Mouse (Mus musculus) liver, adult 2 months (tissue): ENCODE results near the gene Alpk3.

Source experiments
- CTCF ChIP-seq: fragments of 200-500 bp; IDR thresholded peaks from 2 replicates; pipeline ENCODE4 v1.5.1; 2011; ENCODE audit warnings: low read depth, low read length, control low read depth
- POLR2A ChIP-seq: fragments of 200-500 bp; IDR thresholded peaks from 2 replicates; pipeline ENCODE4 v1.6.1; 2011; ENCODE audit warnings: low read length, control low read depth; ENCODE audit not compliant: insufficient read depth; ENCODE audit errors: extremely low read depth

DNA sequence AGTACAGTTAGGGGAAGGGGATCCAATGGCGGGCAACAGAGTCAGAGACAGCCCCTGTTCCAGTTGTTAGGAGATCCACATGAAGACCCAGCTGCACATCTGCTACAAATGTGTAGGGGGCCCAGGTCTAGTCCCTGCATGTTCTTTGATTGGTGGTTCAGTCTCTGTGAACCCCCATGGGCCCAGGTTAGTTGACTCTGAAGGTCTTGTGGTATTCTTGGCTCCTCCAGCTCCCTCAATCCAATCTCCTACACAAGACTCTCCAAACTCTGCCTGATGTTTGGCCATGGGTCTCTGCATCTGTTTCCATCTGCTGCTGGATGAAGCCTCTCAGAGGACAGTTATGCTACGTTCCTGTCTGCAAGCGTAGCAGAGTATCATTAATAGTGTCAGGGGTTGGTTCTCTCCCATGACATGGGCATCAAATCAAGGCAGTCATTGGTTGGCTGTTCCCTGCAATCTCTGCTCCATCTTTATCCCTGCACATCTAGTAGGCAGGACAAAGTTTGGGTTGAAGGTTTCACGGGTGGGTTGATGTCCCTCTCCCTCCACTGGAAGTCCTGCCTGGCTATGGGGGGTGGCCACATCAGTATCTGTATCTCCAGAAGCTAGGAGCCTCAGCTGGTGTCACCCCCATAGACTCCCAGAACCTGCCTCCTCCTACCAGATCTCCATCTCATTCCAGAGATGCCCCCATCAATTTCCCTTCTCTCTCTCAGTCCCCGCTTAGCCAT, 82.4 kb downstream of the Alpk3 start:
- TF ChIP-seq POLR2A: no peak
- TF ChIP-seq CTCF: no peak
